Mouse (Mus musculus): ENCODE data around the gene Hnrnpdl. TPM values are rescaled to one million over a fixed set of nuclear protein-coding genes. Genes with fewer than 3 reads are reported as not detected.

Gene Hnrnpdl
- total RNA-seq (2023), result 378 TPM

DNA sequence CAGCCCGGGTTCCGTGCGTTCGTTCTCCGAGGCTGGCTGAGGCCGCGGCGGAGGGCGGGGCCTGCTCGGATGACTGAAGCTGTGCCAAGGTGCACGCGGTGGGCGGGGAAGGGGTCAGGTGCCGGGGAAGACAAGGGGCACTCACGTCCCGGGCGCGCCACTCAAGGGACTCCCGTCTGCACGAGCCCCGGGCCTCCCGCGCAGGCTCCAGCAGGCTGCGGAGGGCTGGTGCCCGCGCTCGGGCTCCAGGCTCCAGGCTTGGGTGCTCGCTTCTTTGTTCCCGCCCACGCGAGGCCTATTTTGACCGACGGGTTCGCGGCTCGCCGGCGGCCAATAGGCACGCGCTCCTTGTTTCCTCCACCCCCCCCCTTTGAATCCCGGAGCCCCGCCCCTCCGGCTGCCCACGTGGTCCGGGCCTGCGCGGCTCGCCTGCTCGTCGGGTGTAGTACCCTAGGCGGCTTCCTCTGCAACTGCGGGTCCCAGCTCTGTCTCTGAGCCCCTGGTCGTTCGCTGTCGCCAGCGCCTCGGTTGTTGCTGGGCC, at the start of gene Hnrnpdl, which contains the start of gene Enoph1:
Gene Hnrnpdl (minus strand): TSS at position 63 of the 541 bp plus-strand sequence.
Gene Enoph1 (plus strand): TSS at position 384 of the 541 bp plus-strand sequence.

Other genes starting within 250 kb of the Hnrnpdl start
- gene Vamp9, start 133.4 kb downstream of the Hnrnpdl start, total RNA-seq (2023), result not detected
- gene Hnrnpd, start 60.7 kb downstream of the Hnrnpdl start, total RNA-seq (2023), result 297 TPM
- not detected for gene 4930524J08Rik, start 60.6 kb downstream of the Hnrnpdl start, total RNA-seq (2023)
- gene Enoph1, start 321 bp upstream of the Hnrnpdl start, total RNA-seq (2023), result 22.6 TPM
- gene Tmem150c, start 120.1 kb upstream of the Hnrnpdl start, total RNA-seq (2023), result not detected

Measured in CD4-positive naive resting alpha-beta T cell, adult 76 days (primary cell).